Mouse (Mus musculus) lung, adult 10 weeks (tissue): ENCODE data around the gene Asb15. TPM values are rescaled to one million over a fixed set of nuclear protein-coding genes. Genes with fewer than 3 reads are reported as not detected.

Experiments used
- polyA plus RNA-seq: library from polyadenylated mRNA; stranded (reverse); fragments of 350-450 nt; fragmentation: Illumina TruSeq; extraction: RNeasy Lipid Tissue Mini Kit (QIAGEN cat#74804); gene quantifications from one replicate; pipeline ENCODE4 v1.2.3, GENCODE M21; 2014; ENCODE audit warnings: low read depth, low replicate concordance; ENCODE audit not compliant: insufficient read depth

Gene Asb15
- 0.10 TPM for polyA plus RNA-seq

DNA sequence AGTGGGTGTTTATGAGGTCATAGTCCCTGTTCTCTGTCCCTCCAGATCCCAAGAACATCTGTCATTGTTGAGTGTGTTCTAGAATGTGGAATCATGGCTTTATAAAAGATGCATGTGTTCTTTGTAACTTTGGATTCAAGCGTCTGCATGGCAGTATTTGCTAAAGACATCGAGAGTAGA is at the start of gene Asb15:
Gene Asb15, plus strand, starts transcription at position 81 of the 180 bp plus-strand sequence.

DNA sequence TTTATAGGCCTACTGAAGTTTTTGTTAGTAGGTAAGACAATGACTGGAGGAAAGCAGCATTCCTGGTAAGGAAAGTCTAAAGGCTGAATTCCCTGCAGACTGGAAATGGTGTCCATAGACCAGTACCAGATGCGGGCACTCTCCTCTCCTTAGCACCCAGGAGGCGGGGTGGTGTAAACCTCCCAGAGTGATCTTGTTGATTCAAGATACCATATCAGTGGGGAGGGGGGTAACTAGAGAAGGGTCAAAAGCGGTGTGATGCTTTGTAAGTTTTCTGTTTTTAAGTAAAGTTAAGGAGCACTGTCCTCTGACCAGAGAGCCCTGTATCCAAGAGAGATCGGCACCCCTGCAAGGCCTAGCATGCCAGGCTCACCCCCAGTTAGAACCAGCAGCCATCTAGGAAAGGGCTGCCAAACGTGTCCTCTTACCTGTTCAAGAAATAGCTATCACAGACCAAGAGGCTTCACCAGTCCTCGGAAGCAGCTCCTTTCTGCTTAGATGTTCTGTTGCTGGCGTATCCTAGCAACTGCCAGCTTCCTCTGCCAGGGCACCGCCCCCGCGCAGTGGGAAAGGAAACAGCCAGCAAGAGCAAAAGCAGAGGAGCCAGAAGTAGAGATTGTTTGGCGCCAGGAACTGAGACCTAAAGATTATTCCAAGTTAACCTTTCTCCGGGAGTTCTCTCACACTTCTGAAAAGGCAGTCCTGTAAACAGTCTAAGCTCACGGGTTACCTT is 13.2 kb upstream of the Asb15 start, which contains the start of gene Iqub:
Gene Iqub, minus strand, starts transcription at position 516 of the 733 bp plus-strand sequence.

DNA sequence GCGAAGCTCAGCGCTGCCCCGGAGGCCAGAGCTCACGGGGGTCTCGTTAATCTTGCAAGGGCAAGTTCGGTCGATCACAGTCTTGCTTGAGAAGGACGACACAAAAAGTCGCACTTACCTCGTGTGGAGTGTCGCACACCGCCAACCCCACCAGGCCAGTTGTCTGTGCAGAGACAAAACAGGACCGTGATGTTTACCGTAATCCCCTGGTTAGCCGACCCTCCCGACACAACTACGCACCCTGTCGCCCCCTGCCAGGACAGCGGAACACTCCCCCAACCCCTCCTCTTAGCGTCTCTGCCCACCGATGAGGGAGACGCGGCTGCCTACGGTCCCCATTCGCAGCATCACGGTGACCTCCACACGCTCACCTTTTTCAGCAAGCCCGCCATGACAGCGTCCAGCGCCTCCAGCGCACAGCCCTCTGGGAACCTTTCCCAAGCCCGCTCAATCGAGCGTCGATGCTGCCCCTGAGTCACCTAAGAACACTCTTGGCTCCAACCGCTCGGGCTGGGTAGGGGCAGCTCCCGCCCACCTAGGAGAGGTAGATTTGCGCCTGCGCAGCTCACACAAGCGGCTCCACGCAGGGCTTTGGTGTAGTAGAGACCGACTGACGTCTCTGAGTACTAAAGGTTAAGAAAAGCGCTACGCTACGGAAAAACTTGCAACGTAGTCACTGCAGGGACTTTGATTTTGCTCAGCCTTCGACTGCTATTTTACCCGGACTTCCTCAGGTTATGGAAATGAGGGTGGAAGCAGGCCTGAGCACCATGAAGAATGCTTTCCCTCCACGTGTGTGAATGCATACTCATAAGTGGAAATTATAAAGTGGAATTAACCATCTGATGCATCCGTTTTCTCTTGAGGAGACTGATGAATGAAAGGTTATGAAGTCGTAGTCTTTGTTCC is 535 bp upstream of the Asb15 start, which contains the start of gene Ndufa5:
Gene Ndufa5, minus strand, starts transcription at position 859 of the 909 bp plus-strand sequence.

DNA sequence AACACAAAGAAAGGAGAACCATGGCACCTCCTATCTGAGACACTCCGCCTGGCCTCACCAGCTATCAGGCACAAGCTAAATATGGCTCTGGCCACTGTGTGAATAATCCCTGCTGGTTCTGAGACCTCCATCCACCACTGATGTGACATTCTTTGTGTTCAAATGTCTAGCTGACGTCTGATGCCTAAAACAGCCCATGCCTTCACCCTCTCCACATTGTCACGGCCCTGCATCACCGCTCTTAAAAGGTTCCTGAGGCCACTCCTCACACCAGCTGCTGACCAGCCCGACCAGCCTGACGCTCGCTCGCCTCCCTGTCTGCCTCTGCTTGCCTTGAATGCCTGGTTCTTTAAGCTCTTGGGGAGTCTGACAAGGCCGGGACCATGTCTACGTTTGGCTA is 69.6 kb downstream of the Asb15 start, which contains the start of gene Lmod2:
Gene Lmod2, plus strand, starts transcription at position 263 of the 400 bp plus-strand sequence.

Other genes with a start within 250 kb of the Asb15 start
- 1.6 TPM for gene Iqub, start 13.1 kb upstream of the Asb15 start, polyA plus RNA-seq
- 169 TPM for gene Ndufa5, start 131 bp upstream of the Asb15 start, polyA plus RNA-seq
- gene Lmod2, start 69.6 kb downstream of the Asb15 start, polyA plus RNA-seq = 4.3 TPM
- gene Wasl, start 136.9 kb downstream of the Asb15 start, polyA plus RNA-seq = 16.9 TPM
- gene Hyal6, start 205.1 kb downstream of the Asb15 start, polyA plus RNA-seq = not detected
- not detected for gene Hyal4, start 220.2 kb downstream of the Asb15 start, polyA plus RNA-seq